Mouse (Mus musculus) forebrain, postnatal 0 days (tissue): Measurements from ENCODE around the gene Rrh. TPM values are rescaled to one million over a fixed set of nuclear protein-coding genes. Genes with fewer than 3 reads are reported as not detected.

Experiments used
- ATAC-seq: fragments of 200-750 bp; cut with Nextera tagmentation; 2 replicates; pipeline ENCODE4 v1.8.0; 2017; ENCODE audit warnings: mild to moderate bottlenecking, moderate library complexity
- DNase-seq: peaks from one replicate; pipeline ENCODE4 v3.0.0-alpha.2; 2015
- H3K27ac ChIP-seq: fragments of 300-500 bp; sonication (generic); 2 replicates; pipeline ENCODE4 v1.5.1; 2014; ENCODE audit warnings: low read depth, mild to moderate bottlenecking, antibody characterized with exemption, low read length, moderate library complexity, mixed read lengths
- H3K27me3 ChIP-seq: fragments of 300-500 bp; sonication (generic); 2 replicates; pipeline ENCODE4 v1.6.1; 2014; ENCODE audit warnings: mild to moderate bottlenecking, low read length, mixed read lengths; ENCODE audit not compliant: insufficient read depth
- H3K36me3 ChIP-seq: fragments of 300-500 bp; sonication (generic); 2 replicates; pipeline ENCODE4 v1.6.1; 2014; ENCODE audit warnings: mild to moderate bottlenecking, moderate library complexity; ENCODE audit not compliant: insufficient read depth
- H3K4me1 ChIP-seq: fragments of 300-500 bp; sonication (generic); 2 replicates; pipeline ENCODE4 v1.6.1; 2014; ENCODE audit warnings: antibody characterized with exemption; ENCODE audit not compliant: insufficient read depth
- H3K4me2 ChIP-seq: fragments of 300-500 bp; sonication (generic); 2 replicates; pipeline ENCODE4 v1.6.1; 2014; ENCODE audit warnings: low read depth, mild to moderate bottlenecking, moderate library complexity
- H3K4me3 ChIP-seq: fragments of 300-500 bp; sonication (generic); 2 replicates; pipeline ENCODE4 v1.5.1; 2014; ENCODE audit warnings: low read depth, low read length, mixed read lengths
- H3K9ac ChIP-seq: fragments of 300-500 bp; sonication (generic); 2 replicates; pipeline ENCODE4 v1.6.1; 2014; ENCODE audit warnings: mild to moderate bottlenecking
- H3K9me3 ChIP-seq: fragments of 300-500 bp; sonication (generic); 2 replicates; pipeline ENCODE4 v1.6.1; 2016; ENCODE audit warnings: low read length
- CTCF ChIP-seq: sonication (generic); IDR thresholded peaks from 2 replicates; pipeline ENCODE4 v1.5.1; 2016; ENCODE audit warnings: antibody characterized with exemption, control low read depth, low read depth
- WGBS: fragments of 180-500 bp; shearing (Covaris S2); extraction: QIAGEN DNeasy Blood & Tissue Kit; methylation state at CpG from one replicate; pipeline ENCODE4 v1.1.7; 2014; 5-methylcytosine and 5-hydroxymethylcytosine counted together
- polyA plus RNA-seq: library from polyadenylated mRNA; unstranded; fragments of >200 nt; fragmentation: Nextera tagmentation; extraction: Ambion mirVana; gene quantifications from 2 replicates; pipeline ENCODE4 v1.2.1, GENCODE M21; 2015
- total RNA-seq: library from RNA; depleted of rRNA; stranded (reverse); fragments of >200 nt; gene quantifications from 2 replicates; pipeline ENCODE4 v1.2.3, GENCODE M21; 2014

Gene Rrh
- total and polyA plus RNA-seq, 2 experiments from 2014 or later = 0.11 to 2.8 TPM

DNA sequence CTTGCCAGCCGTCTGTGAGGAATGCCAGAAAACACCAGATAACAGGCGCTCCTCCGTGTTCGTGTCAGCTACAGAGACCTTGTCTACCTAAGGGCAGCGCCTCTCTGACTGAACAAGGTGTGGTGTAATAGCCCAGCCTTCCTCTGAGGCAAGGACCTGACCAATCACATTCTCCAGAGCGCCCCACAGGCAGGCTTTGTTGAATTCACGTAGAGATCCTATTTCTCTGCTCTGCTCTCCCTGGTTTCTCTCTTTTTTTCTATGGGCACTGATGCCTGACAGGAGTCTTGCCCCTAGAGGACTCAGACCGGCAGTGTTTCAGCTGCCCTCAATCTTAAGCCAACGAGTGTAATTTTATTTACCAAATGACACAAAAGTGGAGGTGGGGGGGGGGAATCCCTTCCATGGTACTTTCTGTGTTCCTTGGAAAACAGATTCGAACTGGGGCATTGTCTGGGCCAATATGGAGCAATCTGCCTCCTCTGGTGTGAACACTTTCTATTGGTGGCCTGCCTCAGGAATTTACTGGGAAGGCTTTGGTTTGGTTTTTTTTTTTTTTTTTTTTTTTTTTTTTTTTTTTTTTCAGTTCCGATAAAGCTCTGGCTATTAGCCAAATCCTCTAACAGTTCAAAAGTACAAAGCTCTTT is 13.8 kb upstream of the Rrh start:
- 10% methylated on average over 11 of the region's 11 CpGs for WGBS
- no peaks in the 10 kb centered on the region for H3K27me3 ChIP-seq
- no peak overlapping the region for H3K27ac ChIP-seq
- no peaks in the 10 kb centered on the region for H3K4me1 ChIP-seq
- H3K4me3 ChIP-seq = no peak overlapping the region
- no peak overlapping the region for H3K9ac ChIP-seq
- no peaks in the 10 kb centered on the region for H3K9me3 ChIP-seq
- no peak overlapping the region for H3K4me2 ChIP-seq
- no peaks in the 10 kb centered on the region for H3K36me3 ChIP-seq
- no peak for TF ChIP-seq CTCF
- ATAC-seq (no peak), DNase-seq (no peak)

DNA sequence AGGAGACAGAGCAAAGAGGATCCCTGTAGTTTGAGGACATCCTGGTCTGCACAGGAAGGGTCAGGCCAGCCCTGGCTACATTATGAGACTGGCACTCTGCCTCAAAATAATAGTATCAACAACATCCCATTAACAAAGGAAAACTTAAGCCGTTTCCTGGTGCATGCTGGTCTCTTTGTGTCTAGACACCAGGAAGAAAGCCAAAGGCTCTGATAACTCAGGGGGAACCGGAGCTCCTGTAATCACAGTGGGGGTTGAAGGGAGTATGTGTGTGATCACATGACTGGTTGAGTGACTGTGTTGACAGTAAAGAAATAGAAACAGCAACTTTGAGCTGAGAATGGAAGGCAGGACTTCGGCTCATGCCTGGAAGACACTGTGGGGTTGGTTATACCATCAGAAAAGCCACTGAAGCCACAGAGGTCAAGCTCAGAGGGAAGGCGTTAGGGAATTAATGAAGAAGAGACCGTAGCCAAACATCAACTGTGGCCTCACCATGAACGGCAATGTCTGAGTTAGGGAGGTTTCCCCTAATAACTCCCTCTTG is 13.1 kb upstream of the Rrh start, which contains the start of gene Cfi:
Gene Cfi, plus strand, starts transcription at position 497 of the 547 bp plus-strand sequence.
- H3K27ac ChIP-seq = no peak within 1 kb of the TSS
- H3K9me3 ChIP-seq = no peaks in the 10 kb centered on the region
- WGBS = 69% methylated on average over 6 of the region's 6 CpGs
- DNase-seq = no peak
- no peak within 1 kb of the TSS for H3K4me2 ChIP-seq
- no peaks in the 10 kb centered on the region for H3K27me3 ChIP-seq
- H3K4me1 ChIP-seq = no peaks in the 10 kb centered on the region
- ATAC-seq = no peak
- no peaks in the 10 kb centered on the region for H3K36me3 ChIP-seq
- H3K4me3 ChIP-seq = no peak within 1 kb of the TSS
- no peak within 1 kb of the TSS for H3K9ac ChIP-seq
- TF ChIP-seq CTCF = no peak

DNA sequence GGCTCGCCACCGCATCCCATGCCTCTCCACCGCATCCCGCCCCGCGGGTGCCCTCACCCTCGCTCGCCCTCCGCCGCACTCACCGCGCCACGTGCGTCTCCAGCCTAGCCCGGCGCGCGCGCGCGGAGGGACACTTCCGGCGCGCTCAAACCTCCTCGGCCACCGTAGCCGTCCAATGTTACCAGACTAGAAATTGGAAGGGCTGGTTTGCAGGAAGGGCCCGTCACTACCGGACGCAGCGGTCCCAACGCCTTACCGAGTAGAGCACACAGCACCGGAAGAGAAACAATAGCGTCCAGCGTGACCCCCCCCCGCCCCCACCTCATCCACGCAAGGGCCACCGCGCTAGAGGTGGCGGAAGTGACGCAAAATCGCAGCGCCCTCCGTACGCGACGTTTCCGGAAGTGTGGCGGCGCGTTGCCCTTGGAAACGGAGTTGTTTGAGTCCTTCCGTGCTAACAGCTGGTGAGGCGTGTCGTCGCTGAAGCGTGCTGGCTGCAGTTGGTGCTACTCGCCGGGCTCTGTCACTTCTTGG is 8.7 kb upstream of the Rrh start, which contains the start of gene Gar1:
Gene Gar1, minus strand, starts transcription at position 362 of the 534 bp plus-strand sequence.
- DNase-seq (peak; percentile 99), ATAC-seq (peak; percentile 97)
- Histone ChIP-seq H3K4me3 (peak within 1 kb of the TSS; percentile 95), H3K9ac (peak within 1 kb of the TSS; percentile 85), H3K4me2 (peak within 1 kb of the TSS; percentile 66), H3K27ac (peak within 1 kb of the TSS; percentile 88), H3K27me3 (no peaks in the 10 kb centered on the region), H3K9me3 (no peaks in the 10 kb centered on the region), H3K36me3 (0 out of 2 replicates have a peak, but pooled peaks cover 3% of the 10 kb centered on the region), H3K4me1 (peaks cover 8% of the 10 kb centered on the region)
- TF ChIP-seq CTCF = no peak
- WGBS = under 1% methylated on average over 60 of the region's 60 CpGs

DNA sequence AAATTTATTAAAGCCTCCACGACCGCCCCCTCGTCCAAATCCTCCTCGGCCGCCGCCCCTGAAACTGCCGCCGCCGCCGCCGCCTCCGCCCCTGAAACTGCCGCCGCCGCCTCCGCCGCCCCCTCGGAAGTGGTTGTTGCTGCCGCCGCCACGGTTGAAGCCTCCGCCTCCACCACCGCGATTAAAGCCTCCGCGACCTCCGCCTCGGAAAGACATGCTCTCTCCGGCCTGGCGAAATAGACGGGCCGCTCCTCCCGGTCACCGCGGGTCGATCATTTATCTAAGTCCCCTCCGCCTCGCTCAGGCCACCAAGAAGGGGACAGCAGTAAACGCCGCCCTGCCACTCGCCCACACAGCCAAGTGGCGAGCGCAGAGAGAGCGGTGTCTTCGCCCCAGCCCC is 8.2 kb upstream of the Rrh start:
- Histone ChIP-seq H3K4me2 (peak overlapping the region; percentile 66), H3K27ac (peak overlapping the region; percentile 88), H3K27me3 (no peaks in the 10 kb centered on the region), H3K36me3 (0 out of 2 replicates have a peak, but pooled peaks cover 3% of the 10 kb centered on the region), H3K9ac (peak overlapping the region; percentile 85), H3K9me3 (no peaks in the 10 kb centered on the region), H3K4me1 (peaks cover 8% of the 10 kb centered on the region), H3K4me3 (peak overlapping the region; percentile 95)
- WGBS = under 1% methylated on average over 39 of the region's 45 CpGs
- ATAC-seq (peak; percentile 7; the same call in 1 of the 2 replicates), DNase-seq (no peak)
- TF ChIP-seq CTCF = no peak

DNA sequence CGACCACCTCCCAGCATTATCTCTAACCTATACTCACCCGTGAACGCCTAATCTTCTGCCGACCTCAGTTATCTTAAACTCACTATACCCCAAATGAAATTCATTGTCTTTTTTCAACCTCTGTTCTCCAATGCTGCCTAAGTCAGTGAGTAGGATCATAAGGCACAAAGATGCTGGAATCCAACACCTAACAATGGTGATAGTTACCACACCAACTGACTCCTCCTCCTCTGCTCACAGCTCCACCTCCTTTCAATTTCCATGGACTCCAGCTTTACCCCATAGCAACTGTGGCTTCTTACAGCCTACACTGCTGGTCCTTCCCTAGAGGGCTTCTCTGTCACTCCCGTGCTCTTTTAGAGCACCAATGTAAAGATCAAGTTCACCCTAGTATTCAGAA is 5.3 kb upstream of the Rrh start:
- Histone ChIP-seq H3K4me2 (no peak overlapping the region), H3K27me3 (no peaks in the 10 kb centered on the region), H3K9ac (no peak overlapping the region), H3K36me3 (peaks cover 28% of the 10 kb centered on the region), H3K4me1 (peaks cover 8% of the 10 kb centered on the region), H3K4me3 (no peak overlapping the region), H3K27ac (no peak overlapping the region), H3K9me3 (no peaks in the 10 kb centered on the region)
- DNase-seq (no peak), ATAC-seq (no peak)
- TF ChIP-seq CTCF = no peak
- 95% methylated on average over 5 of the region's 5 CpGs for WGBS

DNA sequence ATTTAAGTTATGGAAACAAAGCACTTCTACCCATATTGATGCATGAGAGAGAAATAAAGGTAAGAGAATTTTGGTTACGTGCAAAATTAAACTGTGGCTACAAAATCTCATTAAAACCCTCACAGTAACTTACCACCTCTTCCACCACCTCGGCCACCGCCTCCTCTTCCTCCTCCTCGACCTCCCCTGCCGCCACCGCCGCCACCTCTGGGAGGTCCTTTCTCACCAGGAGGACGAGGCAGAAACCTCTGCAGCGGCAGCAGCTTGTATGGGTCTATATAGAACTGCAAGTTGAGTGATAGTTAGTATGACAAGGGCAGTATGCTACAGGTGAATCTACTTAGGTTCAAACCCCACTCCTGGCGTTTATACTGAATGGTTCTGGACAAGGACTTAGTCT is 4.3 kb upstream of the Rrh start:
- H3K4me1 ChIP-seq = peaks cover 8% of the 10 kb centered on the region
- H3K27me3 ChIP-seq = no peaks in the 10 kb centered on the region
- 90% methylated on average over 10 of the region's 10 CpGs for WGBS
- DNase-seq = no peak
- no peaks in the 10 kb centered on the region for H3K9me3 ChIP-seq
- H3K9ac ChIP-seq = no peak overlapping the region
- no peak overlapping the region for H3K27ac ChIP-seq
- no peak for ATAC-seq
- H3K4me3 ChIP-seq = no peak overlapping the region
- H3K36me3 ChIP-seq = peaks cover 31% of the 10 kb centered on the region
- TF ChIP-seq CTCF = no peak
- no peak overlapping the region for H3K4me2 ChIP-seq

DNA sequence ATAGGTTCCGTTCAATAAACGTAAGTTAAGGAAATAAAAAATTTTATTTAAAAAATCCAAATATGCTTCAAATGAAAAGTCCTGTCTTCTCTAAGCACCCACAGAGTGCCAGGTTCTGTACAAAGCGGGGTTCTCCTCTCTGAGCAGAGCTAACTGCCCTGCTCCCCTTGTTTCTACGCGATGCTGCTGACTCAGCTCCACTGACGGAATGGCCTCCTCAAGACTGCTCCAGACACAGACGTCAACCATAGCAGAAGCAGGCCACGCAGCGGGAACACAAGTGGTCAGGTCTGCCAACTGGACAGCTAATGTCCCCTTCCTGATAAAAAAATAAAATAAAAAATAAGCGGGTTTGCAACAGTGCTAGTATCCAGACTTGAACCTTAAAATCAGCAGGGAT is 2.5 kb upstream of the Rrh start:
- no peak overlapping the region for H3K4me2 ChIP-seq
- peaks cover 5% of the 10 kb centered on the region for H3K4me1 ChIP-seq
- no peak overlapping the region for H3K9ac ChIP-seq
- no peak for TF ChIP-seq CTCF
- H3K27ac ChIP-seq = no peak overlapping the region
- 92% methylated on average over 10 of the region's 10 CpGs for WGBS
- no peak for DNase-seq
- ATAC-seq = no peak
- H3K9me3 ChIP-seq = no peaks in the 10 kb centered on the region
- H3K36me3 ChIP-seq = peaks cover 31% of the 10 kb centered on the region
- H3K4me3 ChIP-seq = no peak overlapping the region
- H3K27me3 ChIP-seq = no peaks in the 10 kb centered on the region
